Mouse (Mus musculus): ENCODE data around the gene Jmjd1c.

Jmjd1c gene

DNA sequence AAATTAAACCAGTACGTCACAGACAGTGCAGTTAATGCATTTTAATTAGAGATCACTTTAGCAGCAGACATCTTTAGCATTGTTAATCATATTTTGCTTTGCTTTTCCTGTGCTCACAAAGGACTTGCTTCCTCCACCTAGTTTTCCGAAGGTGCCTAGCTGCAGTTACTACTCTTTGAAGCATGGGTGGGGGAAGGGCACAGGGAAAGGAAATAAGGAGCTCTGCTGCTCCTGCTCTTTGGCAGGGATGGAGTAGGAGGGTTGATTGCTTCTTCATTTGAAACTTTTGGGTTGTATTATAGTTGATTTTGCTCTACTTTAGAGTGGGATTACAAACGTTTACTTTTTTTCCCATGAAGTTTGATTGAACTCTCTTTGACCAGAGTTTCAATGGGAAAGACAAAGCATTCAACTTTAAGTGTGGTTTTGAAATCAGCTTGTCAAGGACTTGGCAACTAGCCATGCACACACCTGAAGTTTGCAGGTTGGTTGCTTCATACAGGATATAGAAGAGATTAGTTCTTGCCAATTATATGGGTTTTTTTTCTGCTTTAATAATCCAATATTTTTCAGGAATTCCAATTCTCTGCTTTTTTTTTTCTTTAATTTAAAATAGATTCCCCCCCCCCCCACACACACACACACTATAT lies 97.2 kb downstream of the Jmjd1c start:
- DNase-seq (ENCODE audit: low spot score in 2 of 2), result no peak

DNA sequence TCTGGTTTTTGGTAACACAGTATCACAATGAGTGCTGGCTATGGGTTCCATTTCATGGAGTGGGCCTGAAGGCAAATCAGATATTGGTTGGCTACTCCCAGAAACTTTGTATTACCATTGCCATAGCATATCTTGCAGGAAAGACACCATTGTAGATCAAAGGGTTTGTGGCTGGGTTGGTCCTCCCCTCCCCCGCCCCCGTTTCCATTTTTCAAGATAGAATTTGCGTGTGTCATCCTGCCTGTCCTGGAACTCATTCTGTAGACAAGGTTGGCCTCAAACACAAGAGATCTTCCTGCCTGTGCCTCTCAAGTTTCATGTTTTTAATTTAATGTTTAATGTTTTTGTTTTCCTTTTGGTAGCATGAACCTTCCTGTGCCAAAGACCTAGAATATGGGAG lies 98.1 kb downstream of the Jmjd1c start:
- no peak for DNase-seq (ENCODE audit: low spot score in 2 of 2)

DNA sequence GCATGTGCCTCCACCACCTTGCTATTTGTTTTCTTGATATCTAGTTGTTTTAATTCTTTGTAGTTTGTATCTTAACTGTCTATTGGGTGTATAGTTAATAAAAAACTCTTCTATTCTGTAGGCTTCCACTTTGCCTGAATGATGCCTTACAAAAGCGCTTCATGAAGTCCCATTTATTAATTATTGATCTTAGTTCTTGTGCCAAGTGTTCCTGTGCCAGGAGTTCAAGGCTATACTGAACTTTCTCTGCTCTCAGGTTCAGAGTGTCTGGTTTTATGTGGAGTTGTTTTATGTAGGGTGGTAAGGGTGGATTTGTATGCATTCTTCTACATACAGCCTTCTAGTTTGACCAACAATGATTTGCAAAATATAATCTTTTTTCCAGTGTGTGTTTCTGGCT lies 99.7 kb downstream of the Jmjd1c start:
- DNase-seq (ENCODE audit: low spot score in 2 of 2), result no peak

DNA sequence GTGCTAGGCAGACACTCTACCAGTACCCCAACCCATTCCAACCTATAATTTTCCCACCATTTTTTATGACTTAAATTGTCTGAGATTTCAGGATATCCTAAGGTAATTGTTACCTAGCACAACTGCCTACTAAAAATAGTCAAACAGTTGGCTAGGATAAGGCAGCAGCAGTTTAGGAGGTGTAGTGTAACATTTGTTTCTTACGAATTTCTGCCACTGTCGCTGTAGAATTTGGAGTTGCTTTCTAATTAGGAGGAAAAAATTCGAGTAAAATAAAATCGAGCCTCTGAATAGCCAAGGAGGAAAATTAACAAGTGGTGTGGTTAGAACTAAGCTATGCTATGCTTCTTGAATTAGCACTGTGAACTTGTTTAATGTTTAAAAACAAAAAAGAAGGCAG lies 101.3 kb downstream of the Jmjd1c start:
- no peak for DNase-seq (ENCODE audit: low spot score in 2 of 2)

DNA sequence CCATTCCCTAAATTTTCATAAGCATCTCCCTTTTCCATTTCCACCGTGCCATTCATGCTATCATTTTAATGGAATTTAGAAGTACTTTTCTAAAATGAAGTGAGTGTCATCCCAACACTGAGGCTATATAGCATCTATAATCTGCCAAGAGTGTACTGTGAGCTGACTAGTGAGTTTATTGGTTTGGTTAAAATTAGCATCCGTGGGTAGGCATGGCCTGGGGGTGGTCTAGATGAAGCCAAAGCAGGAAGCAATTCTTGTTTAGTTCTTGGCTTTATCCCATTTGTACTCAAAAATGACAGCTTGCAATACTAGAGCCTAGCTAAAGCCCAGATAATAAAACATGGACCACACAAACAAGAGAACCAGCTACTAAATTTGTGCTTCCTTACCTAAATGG lies 101.9 kb downstream of the Jmjd1c start:
- DNase-seq (ENCODE audit: low spot score in 2 of 2), result no peak

DNA sequence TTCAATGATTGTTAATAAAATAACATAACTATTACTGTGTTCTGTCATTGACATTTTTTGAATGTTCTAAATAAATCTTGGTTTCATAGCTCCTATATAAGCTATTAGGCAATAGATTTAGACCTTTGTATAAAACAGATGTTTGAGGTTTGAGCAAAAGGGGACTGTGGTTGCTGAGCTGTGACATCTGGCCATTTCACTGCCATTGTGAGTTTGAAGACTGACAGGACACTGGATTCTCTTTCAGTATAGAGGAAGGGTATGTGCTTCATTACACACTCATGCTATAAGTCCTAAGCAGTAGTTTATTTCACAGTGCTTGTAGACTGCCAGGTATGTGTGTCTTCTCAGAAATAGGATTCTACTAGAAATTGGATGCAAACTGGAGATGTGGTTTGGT lies 105.8 kb downstream of the Jmjd1c start:
- DNase-seq (ENCODE audit: low spot score in 2 of 2), result no peak

DNA sequence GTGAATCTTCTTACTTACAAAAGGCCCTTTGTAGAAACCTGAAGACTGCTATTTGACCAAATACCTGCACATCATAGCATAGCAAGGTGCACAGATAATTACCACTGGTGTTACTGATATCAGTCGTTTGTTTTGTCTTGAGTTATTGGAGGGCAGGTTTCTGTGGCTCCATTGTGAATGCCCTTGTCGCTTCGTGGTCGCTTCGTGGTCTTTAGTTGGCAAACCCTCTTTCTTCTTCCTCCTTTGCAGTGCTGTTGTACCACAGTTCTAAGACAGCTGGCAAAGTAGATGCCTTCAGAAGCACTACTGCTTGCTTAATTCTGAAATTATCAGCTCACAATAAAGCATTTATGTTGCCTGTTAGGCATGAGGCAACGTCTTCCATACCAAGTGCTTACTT lies 106.5 kb downstream of the Jmjd1c start:
- DNase-seq (ENCODE audit: low spot score in 2 of 2), result no peak

DNA sequence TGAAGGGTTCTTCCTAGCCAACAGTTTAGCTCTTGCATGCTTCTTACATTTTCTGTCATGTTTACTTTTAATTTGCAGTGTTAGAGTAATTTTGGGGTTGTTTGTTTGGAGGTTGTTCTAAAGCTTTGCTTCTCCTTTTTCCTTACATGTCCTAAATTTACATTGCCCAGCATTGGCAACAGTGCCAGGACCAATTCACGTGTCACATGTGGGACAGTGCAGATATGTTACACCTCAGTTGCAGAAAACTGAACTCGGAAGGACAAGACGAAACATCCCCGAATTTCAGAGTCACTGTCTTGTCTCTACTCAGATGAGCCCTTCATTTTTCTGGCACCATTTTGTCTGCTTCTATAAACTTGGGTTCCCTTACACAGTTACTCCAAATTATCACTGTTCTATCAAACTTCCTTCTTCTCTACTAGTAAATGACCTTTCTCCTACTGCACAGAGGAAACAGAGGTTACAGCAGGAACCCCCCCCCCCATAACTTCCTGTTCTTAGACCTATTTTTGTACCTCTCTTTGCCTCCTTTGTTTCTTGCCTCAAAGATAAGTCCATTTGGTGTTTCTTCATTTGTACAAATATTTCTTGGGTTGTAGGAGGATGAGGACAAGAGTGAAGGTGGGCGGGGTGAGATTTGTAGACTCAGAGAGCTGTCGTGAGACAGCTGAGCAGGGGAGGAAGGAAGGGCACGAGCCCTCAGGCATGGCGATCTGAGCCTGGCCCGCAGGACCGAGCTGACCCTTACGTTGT lies 108.9 kb downstream of the Jmjd1c start:
- DNase-seq (ENCODE audit: low spot score in 2 of 2), result no peak

DNA sequence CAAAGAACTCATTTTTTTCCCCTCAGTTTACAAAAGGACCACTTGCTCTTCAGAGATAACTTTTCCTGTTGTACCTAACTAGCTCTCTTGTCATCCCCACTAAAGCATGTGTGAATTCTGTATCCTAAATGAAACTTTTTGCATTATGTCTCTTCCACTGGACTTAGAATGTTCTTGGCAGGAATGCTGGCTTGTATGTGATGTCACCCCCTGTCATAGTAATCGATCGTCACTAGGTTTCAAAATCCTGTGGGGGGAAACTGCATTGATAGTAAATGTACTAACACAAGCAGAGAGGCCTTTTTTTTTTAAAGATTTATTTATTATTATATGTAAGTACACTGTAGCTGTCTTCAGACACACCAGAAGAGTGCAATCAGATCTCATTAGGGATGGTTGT lies 112.0 kb downstream of the Jmjd1c start:
- DNase-seq (ENCODE audit: low spot score in 2 of 2), result no peak

DNA sequence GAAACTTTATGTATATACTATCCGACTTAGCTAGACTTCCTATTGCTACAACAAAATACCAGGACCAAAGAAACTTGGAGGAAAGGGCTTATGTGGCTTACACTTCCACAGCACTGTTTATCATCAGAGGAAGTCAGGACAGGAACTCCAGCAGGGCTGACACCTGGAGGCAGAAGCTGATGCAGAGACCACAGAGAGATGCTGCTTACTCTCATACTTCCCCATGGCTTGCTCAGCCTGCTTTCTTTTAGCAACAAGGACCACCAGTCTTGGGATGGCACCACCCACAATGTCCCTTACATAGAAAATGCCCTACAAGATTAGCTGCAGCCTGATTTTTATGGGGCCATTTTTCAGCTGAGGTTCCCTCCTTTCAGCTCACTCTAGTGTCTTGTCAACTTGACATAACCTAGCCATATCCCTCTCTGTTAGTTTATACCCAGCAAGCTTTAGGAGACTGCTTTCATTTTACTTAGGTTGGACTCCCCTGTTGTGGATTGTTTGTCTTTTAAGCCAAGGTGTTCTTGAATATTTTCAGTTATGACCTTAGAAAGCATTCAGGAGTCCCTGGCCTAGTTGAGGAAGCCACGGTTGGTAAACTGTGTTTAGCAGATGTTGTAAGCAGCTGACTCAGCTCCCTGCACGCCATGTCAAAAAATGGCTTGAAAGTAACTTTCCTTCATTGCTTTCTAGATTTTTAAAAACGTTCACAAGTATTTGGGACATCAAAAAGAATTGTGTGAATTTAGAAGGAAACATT lies 114.2 kb downstream of the Jmjd1c start:
- DNase-seq (ENCODE audit: low spot score in 2 of 2), result no peak

DNA sequence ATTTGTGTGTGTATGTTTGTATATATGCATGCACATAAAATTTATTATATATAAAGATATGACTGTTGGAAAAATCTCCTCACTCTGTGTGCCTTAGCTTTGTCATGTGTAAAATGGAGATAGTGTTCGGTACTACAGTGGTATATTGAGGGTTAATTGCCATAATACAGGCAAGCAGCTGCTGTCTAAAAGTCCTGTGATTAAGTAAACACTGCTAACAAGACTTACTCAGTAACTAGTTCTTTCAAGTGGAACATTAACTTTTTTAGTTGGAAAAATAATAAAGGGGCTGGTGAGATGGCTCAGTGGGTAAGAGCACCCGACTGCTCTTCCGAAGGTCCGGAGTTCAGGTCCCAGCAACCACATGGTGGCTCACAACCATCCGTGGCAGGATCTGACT lies 116.1 kb downstream of the Jmjd1c start:
- no peak for DNase-seq (ENCODE audit: low spot score in 2 of 2)

DNA sequence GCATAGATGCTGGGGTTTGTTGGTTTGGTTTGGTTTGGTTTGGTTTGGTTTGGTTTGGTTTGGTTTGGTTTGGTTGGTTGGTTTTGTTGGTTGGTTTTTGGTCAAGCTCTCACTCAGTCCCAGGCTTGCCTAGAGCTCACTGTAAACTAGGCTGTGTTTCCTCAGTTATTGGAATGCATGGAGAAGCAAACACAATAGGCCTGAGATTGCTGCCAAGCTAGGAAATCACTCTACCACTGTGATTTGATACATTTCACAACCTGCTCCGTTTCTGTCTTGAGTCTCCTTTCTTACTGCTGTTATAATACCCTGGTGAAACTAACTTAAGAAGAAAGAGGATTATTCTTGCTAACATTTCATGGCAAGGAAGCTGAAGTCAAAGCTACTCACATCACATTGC lies 117.8 kb downstream of the Jmjd1c start:
- DNase-seq (ENCODE audit: low spot score in 2 of 2), result no peak

DNA sequence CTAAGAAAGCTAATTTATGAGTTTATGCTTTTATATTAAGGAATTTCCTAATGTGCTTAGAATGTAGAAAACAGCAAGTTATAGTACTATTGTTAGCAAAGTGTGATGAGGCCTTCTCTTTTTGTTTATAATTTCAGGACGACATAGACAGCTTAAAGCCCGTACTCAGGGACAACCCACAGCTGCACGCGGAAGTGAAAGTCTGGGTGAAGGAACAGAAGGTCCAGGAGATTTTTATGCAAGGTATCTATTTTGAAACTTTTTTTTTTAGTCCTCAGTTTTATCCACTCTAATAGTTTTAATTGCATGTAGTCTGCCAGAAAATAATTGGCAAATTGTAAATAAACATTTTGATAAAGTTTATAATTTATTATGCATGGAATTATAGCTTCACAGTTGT lies 119.2 kb downstream of the Jmjd1c start:
- DNase-seq (ENCODE audit: low spot score in 2 of 2), result no peak

DNA sequence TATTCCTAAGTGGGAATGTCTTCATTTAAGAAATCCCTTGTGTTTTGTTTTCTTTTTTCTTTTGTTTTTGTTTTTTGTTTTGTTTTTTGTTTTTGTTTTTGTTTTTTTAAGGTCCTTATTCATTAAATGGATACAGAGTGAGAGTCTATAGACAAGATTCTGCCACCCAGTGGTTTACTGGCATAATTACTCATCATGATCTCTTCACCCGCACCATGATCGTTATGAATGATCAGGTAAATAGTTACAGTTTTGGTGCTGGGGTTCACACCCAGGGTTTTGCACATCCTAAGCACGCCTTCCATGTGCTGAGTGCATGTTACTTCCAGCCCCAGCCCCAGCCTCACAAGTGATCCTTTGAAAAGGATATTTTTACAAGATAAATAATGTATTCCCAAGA lies 120.9 kb downstream of the Jmjd1c start:
- no peak for DNase-seq (ENCODE audit: low spot score in 2 of 2)

DNA sequence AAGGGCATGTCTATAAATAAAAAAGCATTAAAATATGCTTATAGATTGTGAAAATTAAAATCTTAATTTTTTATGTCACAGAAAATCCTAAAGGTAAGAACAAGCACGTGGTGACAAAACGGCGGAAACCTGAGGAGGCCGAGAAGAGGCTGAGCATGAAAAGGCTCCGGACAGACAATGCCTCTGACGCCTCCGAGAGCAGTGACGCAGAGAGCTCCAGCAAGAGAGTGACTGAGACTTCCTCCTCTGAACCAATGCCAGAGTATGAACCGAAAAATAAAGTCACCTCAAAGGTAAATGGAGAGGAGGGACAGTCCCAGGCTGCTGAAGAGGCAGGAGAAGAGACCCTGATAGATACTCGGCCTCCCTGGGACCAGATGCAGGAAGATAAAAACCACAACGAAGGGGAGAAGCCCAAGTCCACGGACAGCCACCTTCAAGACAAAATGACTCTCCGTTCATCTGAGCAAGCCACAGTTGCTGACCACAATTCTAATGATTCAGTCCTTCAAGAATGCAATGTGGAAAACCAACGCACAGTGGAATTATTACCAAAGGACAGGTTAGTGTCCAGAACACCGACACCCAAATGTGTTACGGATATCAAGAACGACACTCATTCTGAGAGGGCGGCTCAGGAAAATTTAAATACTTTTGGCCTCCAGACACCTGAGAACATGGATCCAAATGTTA lies 123.1 kb downstream of the Jmjd1c start:
- no peak for DNase-seq (ENCODE audit: low spot score in 2 of 2)

DNA sequence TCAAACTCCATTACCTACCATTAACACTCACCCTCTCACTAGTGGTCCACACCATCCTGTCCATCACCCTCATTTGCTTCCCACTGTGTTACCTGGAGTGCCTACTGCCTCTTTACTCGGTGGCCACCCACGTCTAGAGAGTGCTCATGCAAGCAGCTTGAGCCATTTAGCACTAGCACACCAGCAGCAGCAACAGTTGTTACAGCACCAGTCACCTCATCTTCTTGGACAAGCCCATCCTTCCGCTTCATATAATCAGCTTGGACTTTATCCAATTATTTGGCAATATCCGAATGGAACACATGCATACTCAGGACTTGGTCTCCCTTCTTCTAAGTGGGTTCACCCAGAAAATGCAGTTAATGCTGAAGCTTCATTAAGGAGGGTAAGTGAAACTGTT lies 124.3 kb downstream of the Jmjd1c start:
- no peak for DNase-seq (ENCODE audit: low spot score in 2 of 2)

DNA sequence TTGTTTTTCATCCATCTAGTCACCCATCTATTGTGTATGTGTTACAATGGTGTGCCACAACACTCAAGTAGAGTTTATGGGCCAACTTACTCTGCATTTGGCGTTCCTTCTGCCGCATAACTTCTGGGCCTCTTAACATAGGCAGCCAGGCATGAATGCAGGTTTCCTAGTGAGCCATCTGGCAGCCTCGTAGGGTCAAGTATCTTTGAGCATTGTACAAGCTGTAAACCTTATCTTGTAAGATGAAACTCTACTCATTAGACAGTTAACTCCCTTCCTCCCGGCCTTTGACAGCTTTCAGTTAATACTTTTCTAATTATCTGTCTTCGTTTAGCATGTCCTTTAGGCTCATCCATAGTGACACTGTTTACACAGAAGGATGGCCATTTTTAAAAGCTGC lies 125.4 kb downstream of the Jmjd1c start:
- no peak for DNase-seq (ENCODE audit: low spot score in 2 of 2)

DNA sequence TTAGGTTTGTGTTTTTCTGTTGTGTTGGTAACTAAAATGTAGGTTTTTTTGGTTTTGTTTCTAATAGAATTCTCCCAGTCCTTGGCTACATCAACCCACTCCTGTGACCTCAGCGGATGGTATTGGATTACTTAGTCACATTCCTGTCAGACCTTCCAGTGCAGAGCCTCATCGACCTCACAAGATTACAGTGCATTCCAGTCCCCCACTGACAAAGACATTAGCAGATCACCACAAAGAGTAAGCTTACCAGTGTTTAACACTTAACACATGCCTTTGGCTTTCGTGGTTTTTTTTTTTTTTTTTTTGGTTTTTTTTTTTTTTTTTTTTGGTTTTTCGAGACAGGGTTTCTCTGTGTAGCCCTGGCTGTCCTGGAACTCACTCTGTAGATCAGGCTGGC lies 128.0 kb downstream of the Jmjd1c start:
- DNase-seq (ENCODE audit: low spot score in 2 of 2), result no peak

DNA sequence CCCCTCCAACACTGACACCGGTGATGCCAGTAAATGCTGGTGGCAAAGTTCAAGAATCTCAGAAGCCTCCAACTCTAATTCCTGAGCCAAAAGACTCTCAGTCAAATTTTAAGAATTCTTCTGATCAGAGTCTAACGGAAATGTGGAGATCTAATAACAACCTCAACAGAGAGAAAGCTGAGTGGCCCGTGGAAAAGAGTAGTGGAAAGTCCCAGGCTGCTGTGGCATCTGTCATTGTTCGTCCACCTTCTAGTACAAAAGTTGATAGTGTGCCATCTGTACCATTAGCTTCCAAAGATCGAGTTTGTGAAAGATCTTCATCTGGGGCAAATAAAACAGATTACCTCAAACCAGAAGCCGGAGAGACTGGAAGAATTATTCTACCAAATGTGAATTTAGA lies 129.6 kb downstream of the Jmjd1c start:
- no peak for DNase-seq (ENCODE audit: low spot score in 2 of 2)

DNA sequence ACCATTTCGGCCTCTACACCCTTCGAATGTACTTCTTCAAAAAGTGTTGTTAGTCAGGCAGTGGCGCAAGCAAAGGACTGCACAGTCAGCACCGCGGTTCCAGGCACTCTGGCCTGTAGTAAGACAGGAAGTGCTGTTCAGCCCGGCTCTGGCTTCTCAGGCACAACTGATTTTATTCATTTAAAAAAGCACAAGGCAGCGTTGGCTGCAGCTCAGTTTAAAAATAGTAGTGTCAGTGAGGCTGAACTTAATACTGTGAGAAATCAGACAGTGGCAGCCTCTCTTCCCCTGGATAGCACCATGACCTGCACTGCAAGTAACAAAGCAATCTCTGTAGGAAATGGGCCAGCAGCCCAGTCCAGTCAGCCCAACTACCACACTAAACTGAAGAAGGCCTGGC lies 130.2 kb downstream of the Jmjd1c start:
- peak; percentile 25 to 36 for DNase-seq (ENCODE audit: low spot score in 2 of 2)

DNA sequence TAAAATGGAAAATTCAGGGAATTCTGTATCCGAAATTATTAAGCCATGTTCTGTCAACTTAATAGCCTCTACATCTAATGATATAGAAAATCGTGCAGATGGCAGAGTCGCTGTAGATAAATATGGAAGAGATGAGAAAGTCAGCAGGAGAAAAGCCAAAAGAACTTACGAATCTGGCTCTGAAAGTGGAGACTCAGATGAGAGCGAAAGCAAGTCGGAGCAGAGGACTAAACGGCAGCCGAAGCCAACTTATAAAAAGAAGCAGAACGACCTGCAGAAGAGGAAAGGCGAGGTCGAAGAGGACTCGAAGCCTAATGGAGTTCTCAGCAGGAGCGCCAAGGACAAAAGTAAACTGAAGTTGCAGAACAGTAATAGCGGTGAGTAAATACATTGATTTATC lies 130.6 kb downstream of the Jmjd1c start:
- DNase-seq (ENCODE audit: low spot score in 2 of 2), result no peak

DNA sequence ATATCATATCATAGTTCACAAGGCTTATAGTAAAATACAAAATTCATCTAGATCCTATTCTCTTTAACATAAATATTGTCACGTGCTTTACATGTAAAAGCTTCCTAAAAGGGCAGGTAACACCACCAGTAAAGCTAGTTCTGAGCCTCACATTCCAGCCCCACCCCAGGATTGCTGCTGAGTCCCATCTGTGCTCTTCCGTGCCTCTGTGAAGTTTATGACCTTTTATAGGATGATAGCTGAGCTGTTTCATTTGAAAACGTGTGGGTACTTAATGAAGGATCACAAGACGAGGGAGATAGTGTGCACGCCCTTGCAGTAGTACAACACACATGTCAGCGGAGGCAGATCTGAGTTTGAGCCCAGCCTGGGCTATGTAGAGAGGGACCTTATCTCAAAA lies 134.5 kb downstream of the Jmjd1c start:
- no peak for DNase-seq (ENCODE audit: low spot score in 2 of 2)
